Mouse (Mus musculus): ENCODE data around the gene Inpp5k.

Inpp5k gene

GRCm38 (mm10) chr11:75653781-75654470 lies 23.1 kb downstream of the Inpp5k start:
- DNase-seq (ENCODE audit: low read depth), result peak; percentile 94

DNA sequence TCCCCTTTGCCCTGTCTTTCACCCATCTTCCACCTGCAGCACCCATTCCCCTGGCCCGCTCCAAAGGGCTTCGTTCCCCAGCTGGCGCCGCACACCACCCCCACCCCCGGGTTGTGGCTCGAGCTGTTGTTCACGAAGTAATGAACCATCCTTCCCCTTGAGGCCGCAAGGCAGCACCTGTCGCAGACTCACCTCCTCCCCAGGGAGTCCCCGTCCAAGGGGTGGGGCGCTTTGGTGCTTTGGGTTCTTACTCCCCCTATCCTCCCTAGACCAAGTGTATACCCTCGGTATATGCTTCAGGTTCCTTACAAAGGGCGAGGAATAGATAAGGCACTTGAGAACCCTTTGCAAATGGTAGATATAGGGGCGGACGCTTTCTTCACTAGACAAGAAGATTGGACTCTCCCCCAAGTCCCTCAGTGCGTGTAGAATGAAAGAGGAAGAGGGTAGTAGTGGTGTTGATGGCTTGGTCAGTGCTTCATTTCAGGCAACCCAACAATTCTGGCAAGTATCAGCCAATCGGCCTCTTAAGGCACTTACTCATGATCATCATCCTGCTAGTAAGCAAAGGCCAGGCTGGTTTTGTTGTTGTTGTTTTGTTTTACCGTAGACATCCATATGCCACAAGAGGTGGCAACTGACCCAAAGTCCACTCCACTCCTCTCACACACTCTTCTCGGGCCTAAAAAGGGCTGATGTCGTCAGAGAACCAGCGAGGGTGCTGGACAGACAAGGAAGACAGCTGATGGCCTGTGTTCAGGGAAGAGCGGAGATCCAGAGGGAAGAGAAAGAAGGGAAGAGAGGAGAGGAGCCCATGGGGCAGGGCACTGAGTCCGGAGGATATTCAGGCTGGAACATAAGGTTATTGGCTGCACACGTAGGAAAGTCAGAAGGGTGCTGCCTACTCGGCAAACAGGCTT lies 23.9 kb downstream of the Inpp5k start:
- DNase-seq (ENCODE audit: low read depth), result peak; percentile 24

DNA sequence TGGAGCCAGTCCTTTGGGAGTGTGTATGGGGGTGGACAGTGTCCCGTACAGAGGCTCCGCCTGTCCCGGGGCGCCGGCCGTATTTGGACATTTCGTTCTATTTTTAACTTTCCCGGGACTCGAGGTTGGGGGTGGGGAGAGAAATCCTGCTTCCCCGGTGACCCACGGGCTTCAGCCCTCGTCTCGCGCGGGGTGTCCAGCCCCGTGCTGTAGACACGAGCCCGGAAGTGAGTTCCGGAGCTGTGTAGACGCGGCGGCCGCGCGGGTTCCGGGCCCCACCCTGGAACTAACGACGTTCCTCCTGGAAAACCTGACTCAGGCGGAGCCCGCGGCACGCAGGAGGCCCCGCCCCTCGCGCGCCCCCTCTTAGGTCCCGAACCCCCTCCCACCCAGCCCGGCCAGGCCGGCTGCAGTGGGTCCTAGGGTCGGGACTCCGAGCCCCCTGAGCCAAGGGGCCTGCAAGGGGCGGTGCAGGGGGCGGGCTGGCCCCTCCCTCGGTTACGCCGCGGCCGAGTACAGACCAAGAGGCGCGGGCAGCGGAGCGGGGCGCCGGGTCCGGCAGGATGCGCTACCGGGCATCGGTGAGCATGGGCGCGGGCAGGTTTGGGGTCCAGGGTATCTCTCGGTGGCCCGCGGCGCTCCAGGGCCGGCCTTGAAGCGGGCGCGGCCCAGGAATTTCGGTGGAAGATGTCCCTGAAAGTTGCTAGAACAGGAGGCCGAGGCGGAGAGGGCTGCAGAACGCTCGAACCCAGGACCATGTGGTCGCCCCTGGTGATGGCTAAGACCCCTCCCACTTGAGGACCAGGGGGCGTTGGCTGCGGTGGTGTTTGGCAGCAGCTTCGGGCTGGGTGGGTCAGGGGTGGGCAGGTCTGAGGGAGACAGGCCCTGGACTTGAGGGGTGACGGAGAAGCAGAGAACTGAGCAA lies 25.1 kb downstream of the Inpp5k start:
- DNase-seq (ENCODE audit: low read depth), result peak; percentile 91

DNA sequence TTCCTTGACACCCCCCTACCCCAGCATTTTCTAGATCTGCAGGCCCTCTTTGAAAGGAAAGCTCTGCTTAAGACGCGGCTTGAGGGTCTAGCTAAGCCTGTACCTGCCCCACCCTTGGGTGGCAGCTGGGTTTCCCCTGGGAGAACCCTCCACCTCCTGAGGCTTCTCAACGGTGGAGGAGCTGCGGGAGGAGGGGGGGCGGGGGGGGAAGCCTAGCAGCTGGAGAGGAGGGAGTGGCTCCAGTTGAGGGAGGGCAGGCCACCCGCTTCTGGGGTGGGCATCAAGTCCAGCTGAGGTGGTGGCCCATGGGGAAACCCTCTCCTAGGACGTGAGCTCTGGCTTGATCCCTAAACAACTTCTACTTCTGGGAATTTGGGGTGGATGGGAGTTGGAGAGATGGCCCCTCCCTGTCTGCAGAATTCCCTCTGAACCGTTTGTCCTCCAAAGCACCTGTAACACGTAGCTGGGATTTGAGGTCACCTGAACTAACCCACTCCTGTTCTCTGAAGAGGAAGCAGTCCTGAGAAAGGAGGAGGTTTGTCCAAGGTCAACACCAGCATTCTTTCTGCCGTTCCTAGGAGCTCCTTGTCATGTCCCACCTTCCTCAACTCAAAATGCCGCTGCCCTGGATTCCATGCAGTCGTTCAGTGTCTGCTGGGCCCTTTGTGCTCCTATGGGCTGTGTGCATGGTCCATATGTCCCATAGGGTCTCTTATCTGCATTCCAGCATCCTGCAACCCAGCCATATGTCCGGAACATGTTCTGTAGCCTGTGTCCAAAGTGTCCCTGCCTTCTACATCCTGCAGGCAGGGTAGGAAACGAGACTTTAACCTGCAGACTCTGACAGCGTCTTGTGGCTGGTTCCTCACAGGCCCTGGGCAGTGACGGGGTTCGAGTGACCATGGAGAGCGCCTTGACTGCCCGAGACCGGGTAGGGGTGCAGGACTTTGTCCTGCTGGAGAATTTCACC lies 26.1 kb downstream of the Inpp5k start:
- DNase-seq (ENCODE audit: low read depth), result peak; percentile 37

DNA sequence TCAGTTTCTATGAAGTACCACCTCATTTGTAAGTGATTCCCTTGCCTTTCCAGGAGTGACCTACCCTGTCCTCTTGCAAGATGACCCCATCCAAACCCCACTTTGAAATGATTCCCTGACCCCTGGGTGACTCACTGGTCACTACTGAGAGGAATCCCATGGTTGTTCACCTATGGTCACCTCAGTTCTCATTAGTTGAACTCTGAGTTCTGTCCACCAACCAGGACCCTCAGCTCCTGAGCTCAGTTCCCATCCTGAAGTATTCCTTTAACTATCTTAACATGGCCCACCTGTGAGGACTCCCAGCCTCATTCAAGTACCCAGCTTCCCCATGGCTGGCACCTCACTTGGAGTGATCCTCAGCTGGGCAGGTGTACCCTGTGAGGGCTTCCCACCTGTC lies 27.1 kb downstream of the Inpp5k start:
- DNase-seq (ENCODE audit: low read depth), result no peak

DNA sequence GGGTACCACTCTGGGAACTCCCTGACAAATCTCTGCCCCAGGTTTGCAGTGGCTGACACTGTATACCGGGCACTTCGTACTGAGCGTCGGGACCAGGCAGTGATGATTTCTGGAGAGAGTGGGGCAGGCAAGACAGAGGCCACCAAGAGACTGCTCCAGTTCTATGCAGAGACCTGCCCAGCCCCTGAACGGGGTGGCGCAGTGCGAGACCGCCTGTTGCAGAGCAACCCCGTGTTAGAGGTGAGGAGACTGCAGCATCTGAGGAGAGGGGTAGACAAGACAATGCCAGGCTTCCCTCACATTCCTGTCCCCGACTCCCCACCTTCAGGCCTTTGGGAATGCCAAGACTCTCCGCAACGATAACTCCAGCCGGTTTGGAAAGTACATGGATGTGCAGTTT lies 27.5 kb downstream of the Inpp5k start:
- DNase-seq (ENCODE audit: low read depth), result no peak

DNA sequence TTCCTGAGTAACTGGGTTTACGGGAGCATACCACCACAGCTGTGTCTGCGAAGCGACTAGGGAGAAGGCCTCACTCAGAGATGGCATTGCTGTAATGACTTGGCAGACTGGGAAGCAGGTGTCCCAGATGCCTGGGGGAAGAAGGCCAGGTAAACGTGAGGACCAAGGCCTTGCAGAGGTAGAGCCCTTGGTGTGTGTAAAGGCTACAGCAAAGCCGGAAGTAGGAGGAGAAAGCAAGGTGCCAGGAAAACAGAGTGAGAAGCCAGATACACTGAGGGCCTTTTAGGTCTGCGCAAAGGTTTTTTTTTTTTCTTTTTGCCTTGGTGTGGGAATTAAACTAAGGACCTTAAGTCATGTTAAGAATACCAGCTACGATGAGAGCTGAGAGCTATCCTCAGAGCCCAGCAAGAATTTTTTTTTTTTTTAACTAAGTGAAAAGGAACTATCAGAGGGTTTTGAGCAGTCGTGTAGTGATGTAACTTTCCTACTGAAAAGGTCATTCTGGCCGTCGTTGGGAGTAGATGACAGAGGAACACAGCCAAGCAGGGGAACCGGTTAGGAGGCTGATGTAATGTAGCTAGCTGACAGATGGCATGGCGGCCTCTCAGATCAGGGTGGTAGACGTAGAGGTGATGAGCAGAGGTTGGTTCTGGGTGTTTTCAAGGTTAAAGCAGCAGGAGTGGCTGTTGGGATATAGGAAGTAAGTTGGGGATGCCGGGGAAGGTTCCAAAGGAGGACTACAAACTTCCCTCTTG lies 28.4 kb downstream of the Inpp5k start:
- DNase-seq (ENCODE audit: low read depth), result no peak

- no peak for DNase-seq (ENCODE audit: low read depth)
Measured at GRCm38 (mm10) chr11:75660081-75660590, 29.3 kb downstream of the Inpp5k start.

DNA sequence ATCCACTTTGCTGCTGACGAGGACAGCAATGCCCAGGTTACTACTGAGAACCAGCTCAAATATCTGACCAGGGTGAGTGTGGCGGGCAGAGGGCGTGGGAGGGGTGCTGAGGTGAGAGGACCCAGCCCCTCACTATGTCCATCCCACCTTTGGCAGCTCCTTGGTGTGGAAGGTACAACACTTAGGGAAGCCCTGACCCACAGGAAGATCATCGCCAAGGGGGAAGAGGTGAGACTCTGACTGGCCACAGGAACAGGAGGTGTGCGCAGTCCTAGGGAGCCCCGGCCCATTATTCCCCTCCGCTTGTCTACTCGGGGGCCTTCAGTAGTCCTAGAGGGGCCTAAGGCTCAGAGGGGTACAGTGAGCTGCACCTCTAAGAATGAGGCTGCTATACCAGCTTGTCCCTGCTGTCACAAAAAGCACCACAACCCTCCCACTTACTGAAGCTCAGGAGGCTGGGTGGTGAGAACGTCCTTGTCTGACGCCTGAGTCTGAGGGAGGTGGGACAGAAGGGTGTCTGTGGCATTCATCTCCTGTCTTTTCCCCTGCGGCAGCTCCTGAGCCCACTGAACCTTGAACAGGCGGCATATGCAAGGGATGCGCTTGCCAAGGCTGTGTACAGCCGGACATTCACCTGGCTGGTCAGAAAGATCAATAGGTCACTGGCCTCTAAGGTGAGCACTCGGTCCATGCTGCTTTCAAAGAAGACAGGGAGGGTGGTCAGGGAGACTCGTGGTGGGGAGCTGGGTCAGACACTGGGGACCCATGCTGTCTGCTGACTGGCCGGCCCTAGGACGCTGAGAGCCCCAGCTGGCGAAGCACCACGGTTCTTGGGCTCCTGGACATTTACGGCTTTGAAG lies 30.4 kb downstream of the Inpp5k start:
- DNase-seq (ENCODE audit: low read depth), result no peak

DNA sequence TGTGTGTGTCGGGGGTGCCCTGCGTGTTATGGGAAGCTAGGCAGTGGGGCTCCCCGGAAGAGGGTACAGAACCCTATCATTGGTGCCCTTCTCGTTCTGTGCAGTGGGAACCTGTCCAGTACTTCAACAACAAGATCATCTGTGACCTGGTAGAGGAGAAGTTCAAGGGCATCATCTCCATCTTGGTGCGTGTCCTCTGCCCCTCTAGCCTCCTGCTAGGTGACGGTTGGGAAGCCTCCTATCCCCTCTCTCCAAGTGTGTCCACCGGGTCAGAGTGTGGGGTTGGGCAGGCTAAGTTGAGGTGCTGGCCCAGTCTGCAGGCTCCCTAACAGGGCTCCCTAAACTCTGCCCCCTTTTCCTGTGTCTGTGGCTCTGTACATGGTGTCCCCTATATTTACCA lies 31.3 kb downstream of the Inpp5k start:
- no peak for DNase-seq (ENCODE audit: low read depth)

GRCm38 (mm10) chr11:75666296-75666695 lies 35.5 kb downstream of the Inpp5k start:
- DNase-seq (ENCODE audit: low read depth), result no peak

- DNase-seq (ENCODE audit: low read depth), result no peak
Measured at GRCm38 (mm10) chr11:75668621-75669020, 37.8 kb downstream of the Inpp5k start.

- DNase-seq (ENCODE audit: low read depth), result no peak
Measured at GRCm38 (mm10) chr11:75669176-75669852, 38.5 kb downstream of the Inpp5k start.

DNA sequence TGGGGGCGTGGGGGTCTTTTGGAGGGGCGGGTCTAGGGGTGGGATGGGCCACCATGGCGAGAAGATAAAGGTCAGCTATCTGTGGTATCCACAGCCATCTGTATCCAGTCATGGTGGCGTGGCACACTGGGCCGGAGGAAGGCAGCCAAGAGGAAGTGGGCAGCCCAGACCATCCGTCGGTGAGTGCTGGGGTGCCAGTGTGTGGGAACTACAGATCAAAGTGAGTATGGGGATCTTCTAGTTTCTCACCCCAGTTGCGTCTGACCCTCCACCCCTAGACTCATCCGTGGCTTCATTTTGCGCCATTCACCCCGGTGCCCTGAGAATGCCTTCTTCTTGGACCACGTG lies 39.0 kb downstream of the Inpp5k start:
- no peak for DNase-seq (ENCODE audit: low read depth)

DNA sequence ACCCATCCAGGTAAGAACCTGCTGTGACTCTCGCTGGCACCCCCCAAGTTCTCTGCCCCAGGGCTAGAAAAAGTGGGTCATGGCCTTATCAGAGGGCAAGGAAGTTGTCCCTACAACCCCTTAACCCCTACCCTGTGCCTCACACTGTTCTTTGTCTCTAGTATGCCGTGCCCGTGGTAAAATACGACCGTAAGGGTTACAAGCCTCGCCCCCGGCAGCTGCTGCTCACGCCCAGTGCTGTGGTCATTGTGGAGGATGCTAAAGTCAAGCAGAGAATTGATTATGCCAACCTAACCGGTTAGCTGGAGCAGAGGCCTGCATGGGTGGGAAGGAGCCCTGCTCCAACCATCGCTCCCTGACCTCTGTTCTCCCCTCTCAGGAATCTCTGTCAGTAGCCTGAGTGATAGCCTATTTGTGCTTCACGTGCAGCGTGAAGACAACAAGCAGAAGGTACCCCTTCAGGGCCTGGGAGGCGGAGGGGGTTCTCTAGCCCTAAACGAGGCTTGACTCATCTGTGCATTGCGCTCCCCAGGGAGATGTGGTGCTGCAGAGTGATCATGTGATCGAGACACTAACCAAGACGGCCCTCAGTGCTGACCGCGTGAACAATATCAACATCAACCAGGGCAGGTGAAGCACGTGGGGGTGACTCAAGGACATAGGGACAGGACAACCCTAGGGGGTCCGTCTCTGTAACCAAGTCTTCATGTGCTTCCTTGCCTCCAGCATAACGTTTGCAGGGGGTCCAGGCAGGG lies 40.8 kb downstream of the Inpp5k start:
- DNase-seq (ENCODE audit: low read depth), result no peak

DNA sequence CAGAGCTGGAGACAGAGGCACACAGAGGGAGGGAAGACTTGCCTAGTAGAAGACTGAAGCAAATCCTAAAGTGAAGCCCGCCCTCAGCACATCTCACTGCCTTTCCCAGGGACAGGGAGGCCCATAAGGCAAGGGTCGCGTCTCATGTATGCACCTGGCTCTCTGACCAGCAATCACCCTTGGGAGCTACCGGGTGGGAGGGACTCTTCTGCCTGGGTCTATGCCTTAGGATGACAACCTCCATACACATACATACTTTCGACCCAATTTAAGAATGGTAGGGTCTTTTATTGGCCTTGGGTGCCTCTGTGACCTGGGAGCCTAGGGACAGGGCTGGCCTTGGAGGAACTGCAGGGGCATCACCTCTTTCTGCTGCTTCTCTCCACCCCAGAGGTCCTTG lies 42.6 kb downstream of the Inpp5k start:
- no peak for DNase-seq (ENCODE audit: low read depth)

- DNase-seq (ENCODE audit: low read depth), result peak; percentile 24
Measured at GRCm38 (mm10) chr11:75674875-75675274, 44.1 kb downstream of the Inpp5k start.
